Mouse (Mus musculus): Measurements from ENCODE around the gene Nhlrc3. TPM values are rescaled to one million over a fixed set of nuclear protein-coding genes. Genes with fewer than 3 reads are reported as not detected.

Nhlrc3 gene
- polyA plus RNA-seq, 1 experiment from 2014 or later: 4.1 TPM

DNA sequence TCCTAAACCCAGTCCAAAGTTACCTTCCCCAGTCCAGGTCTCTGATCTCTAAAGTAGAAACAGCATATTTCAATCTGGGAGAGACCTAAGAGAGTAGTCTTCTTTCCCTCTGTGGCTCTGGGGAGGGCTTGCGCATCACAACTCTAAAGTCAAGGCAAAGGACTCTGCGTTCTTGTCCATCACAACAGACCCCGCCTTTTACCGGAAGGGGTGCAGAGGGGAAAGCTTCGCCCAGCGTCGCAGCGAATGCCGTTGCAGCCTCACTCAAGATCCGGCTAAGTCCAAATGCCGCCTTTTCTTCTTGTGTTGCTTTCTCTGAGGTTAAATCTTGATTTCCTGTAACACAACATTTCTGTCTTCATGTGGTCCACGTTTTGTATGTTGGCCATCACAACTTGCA is 41.5 kb downstream of the Nhlrc3 start:
- Histone ChIP-seq H3K4me1 (replicated peaks) (no peaks in the 10 kb centered on the region), H3K27ac (replicated peaks) (no peak overlapping the region), H3K27me3 (no peaks in the 10 kb centered on the region), H3K4me2 (no peak overlapping the region), H3K4me3 (replicated peaks) (no peak overlapping the region), H3K36me3 (replicated peaks) (no peaks in the 10 kb centered on the region), H3K9ac (no peak overlapping the region), H3K9me3 (replicated peaks) (no peaks in the 10 kb centered on the region)
- no peak for ATAC-seq (ENCODE audit: insufficient read depth)
- 79% methylated on average over 12 of the region's 12 CpGs for WGBS (ENCODE audit: insufficient replicate concordance)

DNA sequence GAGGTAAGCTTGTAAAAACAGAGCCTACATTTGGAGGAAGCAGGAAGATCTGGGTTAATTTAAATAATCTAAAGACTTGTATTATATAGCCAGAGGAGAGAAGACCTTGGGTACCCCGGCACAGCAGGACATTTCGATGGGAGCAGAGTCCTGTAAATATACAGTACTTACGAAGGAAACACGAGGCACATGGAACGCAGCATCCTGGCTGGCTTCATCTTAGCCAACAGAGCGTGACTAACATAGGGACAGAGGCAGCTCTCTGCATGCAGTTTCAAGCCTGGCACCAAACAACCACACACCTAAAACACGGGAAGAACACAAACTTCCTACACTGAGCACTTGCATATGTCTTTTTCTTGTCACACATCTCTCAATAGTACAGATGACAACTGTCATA is 45.4 kb downstream of the Nhlrc3 start:
- no peaks in the 10 kb centered on the region for H3K27me3 ChIP-seq

DNA sequence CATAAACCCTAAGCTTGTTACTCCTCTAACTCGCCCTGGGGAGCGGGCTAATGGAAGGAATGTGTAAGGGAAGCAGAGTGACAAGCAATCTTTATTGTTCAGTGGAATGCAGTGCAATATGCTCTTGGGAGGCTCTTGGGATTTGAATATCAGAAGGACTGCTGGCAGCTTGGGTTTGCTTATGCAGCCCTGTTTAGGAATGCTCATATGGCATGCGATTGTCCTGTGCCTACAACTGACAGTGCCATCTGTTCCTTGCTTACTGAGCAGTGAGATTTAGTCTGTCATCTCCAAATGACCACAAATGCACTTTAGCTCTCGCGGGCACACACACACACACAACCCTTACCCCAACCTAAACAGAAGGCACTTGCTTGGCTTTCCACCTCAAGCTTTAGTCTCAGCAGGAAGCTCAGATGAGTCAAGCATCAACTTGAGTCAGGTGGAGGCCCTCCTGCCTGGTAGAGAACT is 47.1 kb downstream of the Nhlrc3 start:
- Histone ChIP-seq H3K9ac (no peak overlapping the region), H3K4me2 (no peak overlapping the region), H3K4me1 (replicated peaks) (no peaks in the 10 kb centered on the region), H3K27ac (replicated peaks) (no peak overlapping the region), H3K9me3 (replicated peaks) (no peaks in the 10 kb centered on the region), H3K4me3 (replicated peaks) (no peak overlapping the region), H3K36me3 (replicated peaks) (no peaks in the 10 kb centered on the region), H3K27me3 (no peaks in the 10 kb centered on the region)
- WGBS (ENCODE audit: insufficient replicate concordance): 62% methylated on average over 5 of the region's 5 CpGs
- ATAC-seq (ENCODE audit: insufficient read depth): no peak

More for the DNA sequence above, 45.4 kb downstream of the Nhlrc3 start:
- no peaks in the 10 kb centered on the region for H3K9me3 ChIP-seq (replicated peaks)
- H3K4me2 ChIP-seq: no peak overlapping the region
- WGBS (ENCODE audit: insufficient replicate concordance): 64% methylated on average over 7 of the region's 7 CpGs
- ATAC-seq (ENCODE audit: insufficient read depth): no peak
- H3K4me1 ChIP-seq (replicated peaks): no peaks in the 10 kb centered on the region
- H3K36me3 ChIP-seq (replicated peaks): no peaks in the 10 kb centered on the region
- H3K27ac ChIP-seq (replicated peaks): no peak overlapping the region
- H3K9ac ChIP-seq: no peak overlapping the region
- no peak overlapping the region for H3K4me3 ChIP-seq (replicated peaks)

DNA sequence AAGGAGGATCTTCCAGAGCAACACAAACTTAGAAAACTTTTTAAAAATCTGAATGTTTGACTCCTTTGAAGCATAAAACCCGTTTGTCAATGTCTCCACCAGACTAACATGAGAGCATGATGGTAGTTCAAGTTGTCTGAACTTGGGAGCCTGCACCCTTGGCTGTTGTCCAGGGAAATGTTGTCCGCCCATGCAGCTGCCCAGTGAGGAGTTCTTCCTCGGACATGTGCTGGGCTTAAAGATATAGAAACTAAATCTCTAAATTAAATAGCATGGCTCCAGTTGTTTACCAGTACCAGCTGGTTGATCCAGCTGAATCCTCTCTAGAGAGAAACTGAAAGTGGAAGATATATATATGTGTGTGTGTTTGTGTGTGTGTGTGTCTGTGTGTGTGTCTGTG is 49.2 kb downstream of the Nhlrc3 start:
- H3K36me3 ChIP-seq (replicated peaks): no peaks in the 10 kb centered on the region
- WGBS (ENCODE audit: insufficient replicate concordance): 44% methylated on average over 3 of the region's 3 CpGs
- no peak overlapping the region for H3K27ac ChIP-seq (replicated peaks)
- no peak for ATAC-seq (ENCODE audit: insufficient read depth)
- H3K4me1 ChIP-seq (replicated peaks): no peaks in the 10 kb centered on the region
- H3K9me3 ChIP-seq (replicated peaks): no peaks in the 10 kb centered on the region
- no peaks in the 10 kb centered on the region for H3K27me3 ChIP-seq
- no peak overlapping the region for H3K4me3 ChIP-seq (replicated peaks)
- no peak overlapping the region for H3K9ac ChIP-seq
- H3K4me2 ChIP-seq: no peak overlapping the region

GRCm38 (mm10) chr3:53413465-53413864 is 49.7 kb downstream of the Nhlrc3 start:
- Histone ChIP-seq H3K4me3 (replicated peaks) (no peak overlapping the region), H3K27me3 (no peaks in the 10 kb centered on the region), H3K27ac (replicated peaks) (no peak overlapping the region), H3K36me3 (replicated peaks) (no peaks in the 10 kb centered on the region), H3K4me1 (replicated peaks) (no peaks in the 10 kb centered on the region), H3K4me2 (no peak overlapping the region), H3K9ac (no peak overlapping the region), H3K9me3 (replicated peaks) (no peaks in the 10 kb centered on the region)
- ATAC-seq (ENCODE audit: insufficient read depth): no peak
- 47% methylated on average over 2 of the region's 2 CpGs for WGBS (ENCODE audit: insufficient replicate concordance)

- Histone ChIP-seq H3K27me3 (no peaks in the 10 kb centered on the region), H3K9ac (no peak overlapping the region), H3K9me3 (replicated peaks) (no peaks in the 10 kb centered on the region), H3K4me3 (replicated peaks) (no peak overlapping the region), H3K36me3 (replicated peaks) (no peaks in the 10 kb centered on the region), H3K27ac (replicated peaks) (no peak overlapping the region), H3K4me1 (replicated peaks) (no peaks in the 10 kb centered on the region), H3K4me2 (no peak overlapping the region)
- WGBS (ENCODE audit: insufficient replicate concordance): 58% methylated on average over 5 of the region's 5 CpGs
- no peak for ATAC-seq (ENCODE audit: insufficient read depth)
Observed at GRCm38 (mm10) chr3:53412259-53412658, 50.9 kb downstream of the Nhlrc3 start.

DNA sequence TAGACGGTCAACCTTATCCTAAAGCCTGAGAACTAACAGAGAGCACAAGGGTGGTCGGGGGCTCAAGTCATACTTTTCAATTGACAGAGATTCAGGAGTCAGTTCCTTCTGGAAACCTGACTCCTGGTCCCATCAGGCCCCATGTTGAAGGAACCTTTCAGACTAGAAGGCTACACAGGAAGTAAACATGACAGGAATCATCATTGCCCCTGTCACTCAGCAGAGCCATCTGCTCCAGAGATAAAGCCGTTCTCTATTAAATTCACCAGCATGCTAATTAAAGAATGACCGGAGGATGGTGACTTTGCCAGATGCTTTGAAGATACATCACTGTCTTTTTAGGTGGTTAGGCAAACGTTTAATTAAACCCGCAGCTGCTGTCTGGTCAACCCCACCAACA is 53.1 kb downstream of the Nhlrc3 start:
- Histone ChIP-seq H3K4me3 (replicated peaks) (no peak overlapping the region), H3K27me3 (no peaks in the 10 kb centered on the region), H3K9ac (no peak overlapping the region), H3K4me2 (no peak overlapping the region), H3K27ac (replicated peaks) (no peak overlapping the region), H3K9me3 (replicated peaks) (no peaks in the 10 kb centered on the region), H3K36me3 (replicated peaks) (no peaks in the 10 kb centered on the region), H3K4me1 (replicated peaks) (no peaks in the 10 kb centered on the region)
- WGBS (ENCODE audit: insufficient replicate concordance): 54% methylated on average over 6 of the region's 6 CpGs
- ATAC-seq (ENCODE audit: insufficient read depth): no peak

DNA sequence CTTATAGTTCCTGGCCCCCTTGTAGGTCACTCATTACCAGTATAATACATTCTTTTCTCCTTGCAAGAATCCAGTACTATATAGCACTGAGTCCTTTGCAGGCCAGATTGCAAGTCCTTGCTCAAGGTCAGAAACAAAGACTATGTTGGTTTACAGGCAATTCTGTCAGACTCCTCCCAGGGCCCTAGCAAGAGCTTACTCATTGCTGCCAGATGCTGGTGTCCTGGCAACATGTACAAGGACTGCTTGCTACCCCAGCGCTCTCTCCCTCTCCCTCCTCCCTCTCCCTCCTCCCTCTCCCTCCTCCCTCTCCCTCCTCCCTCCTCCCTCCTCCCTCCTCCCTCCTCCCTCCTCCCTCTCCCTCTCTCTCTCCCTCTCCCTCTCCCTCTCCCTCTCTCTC is 56.0 kb downstream of the Nhlrc3 start:
- Histone ChIP-seq H3K4me3 (replicated peaks) (no peak overlapping the region), H3K4me1 (replicated peaks) (no peaks in the 10 kb centered on the region), H3K27ac (replicated peaks) (no peak overlapping the region), H3K9me3 (replicated peaks) (no peaks in the 10 kb centered on the region), H3K27me3 (no peaks in the 10 kb centered on the region), H3K9ac (no peak overlapping the region), H3K4me2 (no peak overlapping the region), H3K36me3 (replicated peaks) (no peaks in the 10 kb centered on the region)
- 42% methylated on average over 1 of the region's 1 CpGs for WGBS (ENCODE audit: insufficient replicate concordance)
- no peak for ATAC-seq (ENCODE audit: insufficient read depth)

Other genes with a start within 250 kb of the Nhlrc3 start
- gene Proser1, start 334 bp upstream of the Nhlrc3 start, polyA plus RNA-seq (2015; fragmentation: Nextera tagmentation; extraction: Ambion mirVana): 3.4 and 3.5 TPM in 2 replicates
- gene Stoml3, start 25.3 kb upstream of the Nhlrc3 start, polyA plus RNA-seq (2015; fragmentation: Nextera tagmentation; extraction: Ambion mirVana): not detected in 2 replicates
- gene Frem2, start 194.0 kb upstream of the Nhlrc3 start, polyA plus RNA-seq (2015; fragmentation: Nextera tagmentation; extraction: Ambion mirVana): 0.30 and 0.33 TPM in 2 replicates